Mouse (Mus musculus) kidney, postnatal 10 days (tissue): ENCODE measurements at regions not wholly inside any gene's neighbourhood (a gene's known extent, or its start where the extent isn't known, plus 50 kb on each side); places are given as distances from the start of the nearest gene placed in this dataset.
"Not testable (repeated sequence)": the region's sequence is repeated elsewhere in the genome, so short reads cannot be mapped to it uniquely, and the experiment has no call there.

ENCODE experiments used
- DNase-seq: peaks from one replicate; pipeline ENCODE4 v3.0.0; 2021; ENCODE audit warnings: mixed read lengths

- peak; percentile 10 for DNase-seq
These were observed 56.9 kb downstream of the Spata19 start for GRCm38 (mm10) chr9:27453476-27453875.

- DNase-seq, result no peak
These were observed 57.5 kb downstream of the Spata19 start for GRCm38 (mm10) chr9:27453924-27454652.

- DNase-seq, result no peak
These were observed 61.9 kb downstream of the Spata19 start for GRCm38 (mm10) chr9:27458335-27459040.

- no peak for DNase-seq
These were observed 64.4 kb downstream of the Spata19 start for GRCm38 (mm10) chr9:27461029-27461428.

- DNase-seq, result no peak
These were observed 67.4 kb downstream of the Spata19 start for GRCm38 (mm10) chr9:27464006-27464405.

GRCm38 (mm10) chr9:27475468-27475867, 78.9 kb downstream of the Spata19 start:
- DNase-seq, result no peak

GRCm38 (mm10) chr9:27476636-27477035, 80.0 kb downstream of the Spata19 start:
- no peak for DNase-seq

- no peak for DNase-seq
These were observed 80.6 kb downstream of the Spata19 start for GRCm38 (mm10) chr9:27477079-27477687.

- DNase-seq, result no peak
These were observed 81.7 kb downstream of the Spata19 start for GRCm38 (mm10) chr9:27478346-27478745.

GRCm38 (mm10) chr9:27501816-27502215, 105.2 kb downstream of the Spata19 start:
- DNase-seq, result no peak

- DNase-seq, result no peak
These were observed 112.6 kb downstream of the Spata19 start for GRCm38 (mm10) chr9:27509157-27509556.

- no peak for DNase-seq
These were observed 113.1 kb downstream of the Spata19 start for GRCm38 (mm10) chr9:27509711-27510110.

- DNase-seq, result no peak
These were observed 114.6 kb downstream of the Spata19 start for GRCm38 (mm10) chr9:27511161-27511560.

GRCm38 (mm10) chr9:27515427-27516110, 119.0 kb downstream of the Spata19 start:
- no peak for DNase-seq

- no peak for DNase-seq
These were observed 121.4 kb downstream of the Spata19 start for GRCm38 (mm10) chr9:27518031-27518430.

GRCm38 (mm10) chr9:27519711-27520110, 123.1 kb downstream of the Spata19 start:
- no peak for DNase-seq

GRCm38 (mm10) chr9:27521181-27521580, 124.6 kb downstream of the Spata19 start:
- DNase-seq, result peak; percentile 7

GRCm38 (mm10) chr9:27526681-27527080, 130.1 kb downstream of the Spata19 start:
- no peak for DNase-seq

- DNase-seq, result no peak
These were observed 141.9 kb downstream of the Spata19 start for GRCm38 (mm10) chr9:27538480-27538879.

GRCm38 (mm10) chr9:27541585-27542151, 145.1 kb downstream of the Spata19 start:
- DNase-seq, result no peak

GRCm38 (mm10) chr9:27554697-27555096, 158.1 kb downstream of the Spata19 start:
- DNase-seq, result not testable (repeated sequence)

- no peak for DNase-seq
These were observed 160.0 kb downstream of the Spata19 start for GRCm38 (mm10) chr9:27556315-27557225.
